Mouse (Mus musculus) neutrophil, adult 65 days (primary cell): ENCODE measurements around the gene Dad1. TPM values are rescaled to one million over a fixed set of nuclear protein-coding genes. Genes with fewer than 3 reads are reported as not detected.

Experiments
- total RNA-seq: library from RNA; stranded (reverse); gene quantifications from 2 replicates; pipeline ENCODE4 v1.2.4, GENCODE M21; 2023

Gene Dad1
- total RNA-seq = 41.8 and 48.6 TPM in 2 replicates

GRCm38 (mm10) chr14:54253741-54254291 lies at the start of gene Dad1, which contains the start of gene Abhd4:
Dad1 (minus strand) TSS chr14:54254104.
Abhd4 (plus strand) TSS chr14:54254188.

GRCm38 (mm10) chr14:54284839-54285238 lies 30.9 kb upstream of the Dad1 start, which contains the start of gene Olfr49:
Olfr49 (minus strand) TSS chr14:54284939.

Other genes starting within 250 kb of the Dad1 start
- 13.0 and 13.2 TPM in 2 replicates for gene Abhd4, start 84 bp upstream of the Dad1 start, total RNA-seq
- not detected in 2 replicates for gene Olfr49, start 30.8 kb upstream of the Dad1 start, total RNA-seq
- gene Oxa1l, start 106.7 kb upstream of the Dad1 start, total RNA-seq = 42.0 and 46.1 TPM in 2 replicates
- 13.8 and 15.6 TPM in 2 replicates for gene Slc7a7, start 163.7 kb upstream of the Dad1 start, total RNA-seq
- gene Mrpl52, start 172.8 kb upstream of the Dad1 start, total RNA-seq = 15.2 and 17.7 TPM in 2 replicates
- gene Mmp14, start 177.5 kb upstream of the Dad1 start, total RNA-seq = 0.47 and 1.4 TPM in 2 replicates
- 106 and 114 TPM in 2 replicates for gene Lrp10, start 210.0 kb upstream of the Dad1 start, total RNA-seq
- 0.25 TPM in 1 of 2 replicates, not detected in the other for gene Rem2, start 222.0 kb upstream of the Dad1 start, total RNA-seq